Mouse (Mus musculus): ENCODE results near the gene AC170998.1.
"Not testable (repeated sequence)": the region's sequence is repeated elsewhere in the genome, so short reads cannot be mapped to it uniquely, and the experiment has no call there.

The AC170998.1 gene

GRCm38 (mm10) chr17:28706697-28707096 is 19.2 kb upstream of the AC170998.1 start:
- no peak for DNase-seq (ENCODE audit: low read depth, low spot score)

- no peak for DNase-seq (ENCODE audit: low read depth, low spot score)
Observed at GRCm38 (mm10) chr17:28707136-28707627, 18.7 kb upstream of the AC170998.1 start.

GRCm38 (mm10) chr17:28707816-28708215 is 18.1 kb upstream of the AC170998.1 start:
- DNase-seq (ENCODE audit: low read depth, low spot score) = no peak

GRCm38 (mm10) chr17:28708989-28709388 is 16.9 kb upstream of the AC170998.1 start:
- no peak for DNase-seq (ENCODE audit: low read depth, low spot score)

- DNase-seq (ENCODE audit: low read depth, low spot score) = no peak
Observed at GRCm38 (mm10) chr17:28709552-28710290, 16.2 kb upstream of the AC170998.1 start.

- DNase-seq (ENCODE audit: low read depth, low spot score) = no peak
Observed at GRCm38 (mm10) chr17:28710291-28710688, 15.6 kb upstream of the AC170998.1 start.

- no peak for DNase-seq (ENCODE audit: low read depth, low spot score)
Observed at GRCm38 (mm10) chr17:28711237-28711636, 14.6 kb upstream of the AC170998.1 start.

GRCm38 (mm10) chr17:28712305-28712704 is 13.6 kb upstream of the AC170998.1 start:
- DNase-seq (ENCODE audit: low read depth, low spot score) = no peak

GRCm38 (mm10) chr17:28714006-28714405 is 11.9 kb upstream of the AC170998.1 start:
- no peak for DNase-seq (ENCODE audit: low read depth, low spot score)

GRCm38 (mm10) chr17:28715832-28716548 is 9.9 kb upstream of the AC170998.1 start:
- no peak for DNase-seq (ENCODE audit: low read depth, low spot score)

- DNase-seq (ENCODE audit: low read depth, low spot score) = no peak
Observed at GRCm38 (mm10) chr17:28717535-28717934, 8.3 kb upstream of the AC170998.1 start.

GRCm38 (mm10) chr17:28727511-28727910 is 1.6 kb downstream of the AC170998.1 start:
- DNase-seq (ENCODE audit: low read depth, low spot score) = not testable (repeated sequence)

GRCm38 (mm10) chr17:28735317-28736105 is 9.6 kb downstream of the AC170998.1 start:
- no peak for DNase-seq (ENCODE audit: low read depth, low spot score)

GRCm38 (mm10) chr17:28736486-28736885 is 10.6 kb downstream of the AC170998.1 start:
- DNase-seq (ENCODE audit: low read depth, low spot score) = no peak

GRCm38 (mm10) chr17:28737973-28738372 is 12.1 kb downstream of the AC170998.1 start:
- no peak for DNase-seq (ENCODE audit: low read depth, low spot score)

- no peak for DNase-seq (ENCODE audit: low read depth, low spot score)
Observed at GRCm38 (mm10) chr17:28739244-28739643, 13.4 kb downstream of the AC170998.1 start.

- no peak for DNase-seq (ENCODE audit: low read depth, low spot score)
Observed at GRCm38 (mm10) chr17:28743145-28743866, 17.4 kb downstream of the AC170998.1 start.

- DNase-seq (ENCODE audit: low read depth, low spot score) = peak; percentile 53
Observed at GRCm38 (mm10) chr17:28743916-28744315, 18.0 kb downstream of the AC170998.1 start.

- no peak for DNase-seq (ENCODE audit: low read depth, low spot score)
Observed at GRCm38 (mm10) chr17:28745773-28746172, 19.9 kb downstream of the AC170998.1 start.

- DNase-seq (ENCODE audit: low read depth, low spot score) = no peak
Observed at GRCm38 (mm10) chr17:28748001-28748400, 22.1 kb downstream of the AC170998.1 start.

- no peak for DNase-seq (ENCODE audit: low read depth, low spot score)
Observed at GRCm38 (mm10) chr17:28750580-28750979, 24.7 kb downstream of the AC170998.1 start.

Measured in WW6 (cell line).